Mouse (Mus musculus) intestine, embryonic 14.5 days (tissue): ENCODE data around the gene Ptpn1. TPM values are rescaled to one million over a fixed set of nuclear protein-coding genes. Genes with fewer than 3 reads are reported as not detected.
A peak's percentile ranks its signal among the peaks of the same experiment; 100 is the strongest.

ENCODE experiments used
- ATAC-seq: fragments of 200-750 bp; cut with Nextera tagmentation; replicated peaks from 2 replicates; pipeline ENCODE4 v1.8.0; 2017; ENCODE audit warnings: low read depth, moderate number of reproducible peaks, moderate TSS enrichment, moderate library complexity; ENCODE audit not compliant: low FRiP score, low TSS enrichment
- DNase-seq: peaks from one replicate; pipeline ENCODE4 v3.0.0-alpha.2; 2018; ENCODE audit warnings: low spot score
- H3K27ac ChIP-seq: fragments of 300-500 bp; sonication (generic); 2 replicates; pipeline ENCODE4 v1.5.1; 2014; ENCODE audit warnings: low read depth, mild to moderate bottlenecking, control low read depth
- H3K27me3 ChIP-seq: fragments of 300-500 bp; sonication (generic); replicated peaks from 2 replicates; pipeline ENCODE4 v1.6.1; 2014; ENCODE audit warnings: low read length, control low read depth; ENCODE audit not compliant: control insufficient read depth, insufficient read depth
- H3K36me3 ChIP-seq: fragments of 300-500 bp; sonication (generic); 2 replicates; pipeline ENCODE4 v1.6.1; 2014; ENCODE audit warnings: low read length, control low read depth; ENCODE audit not compliant: control insufficient read depth, insufficient read depth
- H3K4me1 ChIP-seq: fragments of 300-500 bp; sonication (generic); replicated peaks from 2 replicates; pipeline ENCODE4 v1.6.1; 2014; ENCODE audit warnings: low read length, control low read depth, mixed read lengths; ENCODE audit not compliant: control insufficient read depth, insufficient read depth
- H3K4me2 ChIP-seq: fragments of 300-500 bp; sonication (generic); 2 replicates; pipeline ENCODE4 v1.6.1; 2014; ENCODE audit warnings: low read length
- H3K4me3 ChIP-seq: fragments of 300-500 bp; sonication (generic); 2 replicates; pipeline ENCODE4 v1.5.1; 2014; ENCODE audit warnings: low read depth, low read length, control low read depth, mixed read lengths
- H3K9ac ChIP-seq: fragments of 300-500 bp; sonication (generic); 2 replicates; pipeline ENCODE4 v1.6.1; 2014; ENCODE audit warnings: mild to moderate bottlenecking, low read length
- H3K9me3 ChIP-seq: fragments of 300-500 bp; sonication (generic); 2 replicates; pipeline ENCODE4 v1.6.1; 2016; ENCODE audit warnings: low read length, control low read depth; ENCODE audit not compliant: control insufficient read depth
- WGBS: fragments of 180-500 bp; shearing (Covaris S2); extraction: QIAGEN DNeasy Blood & Tissue Kit; methylation state at CpG from one replicate; pipeline ENCODE4 v1.1.7; 2014; 5-methylcytosine and 5-hydroxymethylcytosine counted together
- polyA plus RNA-seq: library from polyadenylated mRNA; unstranded; fragments of >200 nt; fragmentation: Nextera tagmentation; extraction: Ambion mirVana; gene quantifications from 2 replicates; pipeline ENCODE4 v1.2.1, GENCODE M21; 2014

Gene Ptpn1
- 42.6 and 47.8 TPM in 2 replicates for polyA plus RNA-seq

GRCm38 (mm10) chr2:167931985-167932726 is at the start of gene Ptpn1:
Gene Ptpn1 (plus strand): TSS chr2:167932057.
- WGBS: under 1% methylated on average over 96 of the region's 99 CpGs
- Histone ChIP-seq H3K4me3 (peak within 1 kb of the TSS; percentile 74), H3K9me3 (no peaks in the 10 kb centered on the region), H3K9ac (peak within 1 kb of the TSS; percentile 79), H3K4me2 (peak within 1 kb of the TSS; percentile 73), H3K36me3 (no peaks in the 10 kb centered on the region), H3K27me3 (no peaks in the 10 kb centered on the region), H3K4me1 (peaks cover 19% of the 10 kb centered on the region), H3K27ac (peak within 1 kb of the TSS; percentile 74)
- DNase-seq: peak; percentile 97
- peak; percentile 94 for ATAC-seq

- H3K4me3 ChIP-seq: no peak overlapping the region
- H3K27me3 ChIP-seq: no peaks in the 10 kb centered on the region
- WGBS: 68% methylated on average over 7 of the region's 7 CpGs
- H3K27ac ChIP-seq: no peak overlapping the region
- no peak overlapping the region for H3K4me2 ChIP-seq
- 0 out of 2 replicates have a peak, but pooled peaks cover 3% of the 10 kb centered on the region for H3K4me1 ChIP-seq
- no peaks in the 10 kb centered on the region for H3K36me3 ChIP-seq
- DNase-seq (no peak), ATAC-seq (no peak)
- H3K9me3 ChIP-seq: 0 out of 2 replicates have a peak, but pooled peaks cover 3% of the 10 kb centered on the region
- no peak overlapping the region for H3K9ac ChIP-seq
Observed at GRCm38 (mm10) chr2:167886485-167886884, 45.4 kb upstream of the Ptpn1 start.

- ATAC-seq: peak; percentile 63
- Histone ChIP-seq H3K27me3 (no peaks in the 10 kb centered on the region), H3K4me3 (peak overlapping the region; percentile 27), H3K4me2 (peak overlapping the region; percentile 64), H3K4me1 (0 out of 2 replicates have a peak, but pooled peaks cover 3% of the 10 kb centered on the region), H3K9ac (no peak overlapping the region), H3K36me3 (no peaks in the 10 kb centered on the region), H3K27ac (no peak overlapping the region), H3K9me3 (no peaks in the 10 kb centered on the region)
- WGBS: 8% methylated on average over 22 of the region's 22 CpGs
- DNase-seq: peak; percentile 68
Observed at GRCm38 (mm10) chr2:167887516-167888347, 44.1 kb upstream of the Ptpn1 start.

DNA sequence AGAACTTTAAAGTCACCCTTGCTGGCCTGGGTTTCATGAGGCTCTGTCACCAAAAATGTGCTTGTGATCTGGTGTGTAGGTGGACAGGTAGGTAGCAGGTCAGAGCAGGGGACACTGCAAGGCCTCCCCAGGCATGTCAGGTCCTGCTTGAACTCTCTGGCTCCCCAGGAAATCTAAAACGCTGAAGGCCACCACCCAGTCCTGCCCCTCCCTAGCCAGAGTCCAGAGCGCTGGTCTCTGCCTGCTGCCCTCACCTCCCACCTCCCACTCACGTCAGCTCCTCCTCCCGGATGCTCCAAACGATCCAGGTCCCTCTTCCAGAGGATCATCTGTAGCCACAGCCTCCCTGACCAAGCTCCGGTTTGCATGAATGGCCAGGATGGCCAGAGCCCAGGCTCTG is 43.0 kb upstream of the Ptpn1 start:
- H3K27me3 ChIP-seq: no peaks in the 10 kb centered on the region
- DNase-seq: no peak
- no peaks in the 10 kb centered on the region for H3K9me3 ChIP-seq
- H3K9ac ChIP-seq: no peak overlapping the region
- no peak for ATAC-seq
- no peak overlapping the region for H3K4me2 ChIP-seq
- 47% methylated on average over 6 of the region's 6 CpGs for WGBS
- no peaks in the 10 kb centered on the region for H3K36me3 ChIP-seq
- no peak overlapping the region for H3K27ac ChIP-seq
- H3K4me1 ChIP-seq: 0 out of 2 replicates have a peak, but pooled peaks cover 3% of the 10 kb centered on the region
- no peak overlapping the region for H3K4me3 ChIP-seq

GRCm38 (mm10) chr2:167889886-167890285 is 42.0 kb upstream of the Ptpn1 start:
- no peak overlapping the region for H3K9ac ChIP-seq
- no peaks in the 10 kb centered on the region for H3K36me3 ChIP-seq
- no peak overlapping the region for H3K27ac ChIP-seq
- H3K9me3 ChIP-seq: no peaks in the 10 kb centered on the region
- 67% methylated on average over 4 of the region's 4 CpGs for WGBS
- DNase-seq (no peak), ATAC-seq (no peak)
- no peak overlapping the region for H3K4me3 ChIP-seq
- H3K27me3 ChIP-seq: no peaks in the 10 kb centered on the region
- no peak overlapping the region for H3K4me2 ChIP-seq
- 0 out of 2 replicates have a peak, but pooled peaks cover 3% of the 10 kb centered on the region for H3K4me1 ChIP-seq

DNA sequence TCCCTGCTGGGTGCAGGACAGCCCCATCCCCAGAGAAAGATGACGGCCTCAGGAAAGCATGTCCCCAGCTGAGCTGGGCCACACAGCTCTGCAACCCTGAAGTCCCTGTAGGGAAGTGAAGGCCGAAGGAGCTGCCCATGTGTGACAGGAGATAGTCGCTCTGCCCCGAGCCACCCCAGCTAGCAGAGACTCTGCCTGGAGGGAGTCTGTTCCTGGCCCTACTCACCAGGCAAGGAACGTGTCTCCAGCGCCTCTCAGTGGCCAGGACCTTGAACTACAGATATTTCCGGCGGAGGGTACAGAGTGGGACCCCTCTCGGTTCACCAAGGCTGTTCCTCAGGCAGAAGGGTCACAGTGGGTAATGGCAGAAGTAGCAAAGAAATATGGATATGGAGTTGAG is 39.9 kb upstream of the Ptpn1 start:
- no peak overlapping the region for H3K27ac ChIP-seq
- peak; percentile 85 for DNase-seq
- WGBS: 17% methylated on average over 9 of the region's 9 CpGs
- H3K9ac ChIP-seq: no peak overlapping the region
- H3K36me3 ChIP-seq: no peaks in the 10 kb centered on the region
- H3K4me2 ChIP-seq: no peak overlapping the region
- peak; percentile 33; the same call in 1 of the 2 replicates for ATAC-seq
- H3K4me3 ChIP-seq: no peak overlapping the region
- H3K27me3 ChIP-seq: 0 out of 2 replicates have a peak, but pooled peaks cover 3% of the 10 kb centered on the region
- H3K9me3 ChIP-seq: no peaks in the 10 kb centered on the region
- H3K4me1 ChIP-seq: 0 out of 2 replicates have a peak, but pooled peaks cover 3% of the 10 kb centered on the region

GRCm38 (mm10) chr2:167893680-167894079 is 38.2 kb upstream of the Ptpn1 start:
- Histone ChIP-seq H3K36me3 (no peaks in the 10 kb centered on the region), H3K4me2 (no peak overlapping the region), H3K4me1 (no peaks in the 10 kb centered on the region), H3K27me3 (0 out of 2 replicates have a peak, but pooled peaks cover 3% of the 10 kb centered on the region), H3K9ac (no peak overlapping the region), H3K9me3 (no peaks in the 10 kb centered on the region), H3K4me3 (no peak overlapping the region), H3K27ac (no peak overlapping the region)
- WGBS: 57% methylated on average over 10 of the region's 10 CpGs
- DNase-seq (no peak), ATAC-seq (no peak)

GRCm38 (mm10) chr2:167894948-167895372 is 36.9 kb upstream of the Ptpn1 start:
- DNase-seq (peak; percentile 95), ATAC-seq (peak; percentile 67)
- H3K36me3 ChIP-seq: no peaks in the 10 kb centered on the region
- 1% methylated on average over 30 of the region's 30 CpGs for WGBS
- H3K9ac ChIP-seq: no peak overlapping the region
- no peak overlapping the region; the same call in 1 of the 2 replicates for H3K4me3 ChIP-seq
- peak overlapping the region; percentile 36 for H3K4me2 ChIP-seq
- H3K4me1 ChIP-seq: peaks cover 3% of the 10 kb centered on the region; the same call in 1 of the 2 replicates
- H3K27me3 ChIP-seq: 0 out of 2 replicates have a peak, but pooled peaks cover 3% of the 10 kb centered on the region
- no peak overlapping the region for H3K27ac ChIP-seq
- H3K9me3 ChIP-seq: no peaks in the 10 kb centered on the region
